Mouse (Mus musculus): ENCODE data around the gene Osgep. TPM values are rescaled to one million over a fixed set of nuclear protein-coding genes. Genes with fewer than 3 reads are reported as not detected.
"Not testable (repeated sequence)": the region's sequence is repeated elsewhere in the genome, so short reads cannot be mapped to it uniquely, and the experiment has no call there.

Osgep gene
- polyA plus RNA-seq, 1 experiment from 2014 or later = 148 TPM

DNA sequence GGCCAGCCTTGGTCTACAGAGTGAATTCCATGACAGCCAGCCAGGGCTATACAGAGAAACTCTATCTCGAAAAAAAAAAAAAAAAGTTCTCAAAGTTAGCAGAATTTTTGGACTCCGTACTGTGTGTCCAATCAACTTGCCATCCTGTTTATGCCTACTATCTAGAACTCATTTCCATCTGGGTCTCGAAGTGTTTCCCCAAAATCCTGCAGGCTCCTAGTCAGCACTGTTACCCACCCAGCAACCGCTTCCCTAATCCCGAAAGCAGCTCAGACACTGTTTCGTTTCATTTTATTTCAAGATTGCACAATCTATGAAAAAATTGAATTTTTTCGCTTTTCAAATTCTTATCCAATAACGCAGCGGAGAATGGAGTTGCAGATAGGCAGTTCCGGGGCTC is 30.8 kb upstream of the Osgep start:
- Histone ChIP-seq H3K9ac (no peak overlapping the region), H3K9me3 (no peaks in the 10 kb centered on the region), H3K27me3 (no peaks in the 10 kb centered on the region), H3K36me3 (peaks cover 7% of the 10 kb centered on the region), H3K27ac (no peak overlapping the region), H3K4me1 (0 out of 2 replicates have a peak, but pooled peaks cover 3% of the 10 kb centered on the region), H3K4me2 (no peak overlapping the region), H3K4me3 (no peak overlapping the region)
- WGBS = 90% methylated on average over 10 of the region's 10 CpGs
- no peak for ATAC-seq (ENCODE audit: insufficient number of reproducible peaks, low FRiP score, low TSS enrichment, low read depth)

DNA sequence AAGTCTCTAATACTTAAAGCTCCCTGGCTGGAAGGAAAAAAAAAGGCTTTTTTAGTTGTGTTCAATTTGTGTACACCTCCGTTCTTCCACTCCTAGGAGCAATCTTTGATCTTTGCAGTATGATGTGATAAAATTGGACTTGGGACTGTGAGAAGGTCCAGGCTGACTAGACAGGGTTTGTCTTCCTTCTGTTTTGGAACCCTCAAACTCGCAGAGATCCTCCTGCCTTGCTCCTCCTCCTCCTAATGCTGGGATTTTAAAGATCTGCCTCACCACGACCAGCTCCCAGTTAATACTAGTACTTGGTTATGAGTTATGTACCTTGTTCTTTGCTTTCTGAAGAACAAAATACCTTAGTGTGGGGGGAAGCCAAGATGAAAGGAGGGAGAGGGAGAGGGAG is 20.8 kb upstream of the Osgep start:
- Histone ChIP-seq H3K4me3 (peak overlapping the region; percentile 52), H3K4me2 (peak overlapping the region; percentile 59), H3K27ac (peak overlapping the region; percentile 93; the same call in 1 of the 2 replicates)
- 19% methylated on average over 3 of the region's 3 CpGs for WGBS
- H3K27me3 ChIP-seq; H3K9me3 ChIP-seq; H3K4me1 ChIP-seq; H3K36me3 ChIP-seq; ATAC-seq (ENCODE audit: insufficient number of reproducible peaks, low FRiP score, low TSS enrichment, low read depth); H3K9ac ChIP-seq: not testable (repeated sequence)

DNA sequence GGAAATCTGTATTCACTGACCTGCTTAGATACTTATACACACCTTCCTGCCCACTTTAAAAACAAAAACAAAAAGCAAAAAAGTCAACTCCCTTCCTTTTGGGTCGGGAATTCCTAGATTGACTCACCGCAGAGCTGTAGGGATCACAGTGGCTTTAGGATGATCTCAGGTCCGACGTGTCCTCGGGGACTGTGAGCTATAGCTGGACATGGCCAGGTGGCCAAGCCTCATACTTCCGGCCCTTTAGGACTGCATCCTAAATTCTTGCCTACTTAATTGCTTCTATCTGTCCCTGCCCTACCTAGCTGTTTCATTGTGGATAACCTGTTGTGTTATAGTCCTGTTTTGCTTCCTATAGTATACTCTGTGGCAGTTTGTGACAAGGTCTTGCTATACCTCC is 20.4 kb upstream of the Osgep start:
- not testable (repeated sequence) for H3K4me1 ChIP-seq; H3K27me3 ChIP-seq; ATAC-seq (ENCODE audit: insufficient number of reproducible peaks, low FRiP score, low TSS enrichment, low read depth); H3K36me3 ChIP-seq; H3K9me3 ChIP-seq
- 6% methylated on average over 6 of the region's 6 CpGs for WGBS
- Histone ChIP-seq H3K9ac (peak overlapping the region; percentile 35), H3K27ac (peak overlapping the region; percentile 93), H3K4me2 (peak overlapping the region; percentile 59), H3K4me3 (peak overlapping the region; percentile 52)

DNA sequence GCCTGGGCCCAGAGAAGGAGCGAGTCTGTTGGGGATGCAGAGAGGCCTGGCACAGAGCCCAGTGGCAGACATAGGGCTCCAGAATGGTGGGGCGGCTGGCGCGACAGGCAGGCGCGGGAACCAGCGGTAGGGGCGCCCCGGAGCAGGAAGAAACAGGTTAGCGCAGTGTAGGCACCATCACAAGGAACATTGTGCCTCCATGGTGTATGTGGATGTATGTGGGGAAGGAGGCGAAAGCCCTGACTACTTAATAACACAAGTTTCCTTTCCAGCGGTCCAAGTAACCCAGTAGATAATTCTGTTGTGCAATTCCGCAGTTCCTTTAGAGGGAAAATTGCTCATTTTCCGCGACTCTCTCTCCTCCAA is 20.0 kb upstream of the Osgep start:
- Histone ChIP-seq H3K4me2 (peak overlapping the region; percentile 59), H3K9ac (peak overlapping the region; percentile 35), H3K4me3 (peak overlapping the region; percentile 52), H3K27ac (peak overlapping the region; percentile 93)
- not testable (repeated sequence) for H3K9me3 ChIP-seq, H3K4me1 ChIP-seq, H3K36me3 ChIP-seq, H3K27me3 ChIP-seq
- peak; percentile 92 for ATAC-seq (ENCODE audit: insufficient number of reproducible peaks, low FRiP score, low TSS enrichment, low read depth)
- WGBS = 2% methylated on average over 15 of the region's 15 CpGs

DNA sequence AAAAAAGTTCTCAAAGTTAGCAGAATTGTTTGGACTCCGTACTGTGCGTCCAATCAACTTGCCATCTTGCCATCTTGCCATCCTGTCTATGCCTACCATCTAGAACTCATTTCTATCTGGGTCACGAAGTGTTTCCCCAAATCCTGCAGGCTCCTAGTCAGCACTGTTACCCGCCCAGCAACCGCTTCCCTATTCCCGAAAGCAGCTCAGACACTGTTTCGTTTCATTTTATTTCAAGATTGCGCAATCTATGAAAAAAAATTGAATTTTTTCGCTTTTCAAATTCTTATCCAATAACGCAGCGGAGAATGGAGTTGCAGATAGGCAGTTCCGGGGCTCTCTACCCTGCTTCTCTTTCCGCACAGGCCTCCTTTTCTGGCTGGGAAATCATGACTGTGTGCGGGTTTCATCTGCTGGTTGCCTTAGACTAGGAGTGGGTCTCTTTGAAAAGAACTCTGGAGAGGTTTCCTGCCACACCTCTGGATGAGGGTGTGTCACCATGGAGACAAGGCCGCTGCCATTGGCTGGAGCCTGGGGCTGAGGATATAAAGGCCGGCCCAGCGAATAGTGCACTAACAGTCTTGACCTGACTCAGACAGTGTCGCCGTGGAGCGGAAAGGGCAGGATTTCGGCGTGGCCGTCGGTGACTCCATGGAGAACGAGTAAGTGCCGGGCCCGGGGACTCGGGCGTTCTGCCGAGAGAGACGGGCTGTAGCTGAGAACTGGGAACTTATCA is 19.4 kb upstream of the Osgep start, which contains the start of gene Gm49342:
Gene Gm49342, plus strand, starts transcription at position 586 of the 736 bp plus-strand sequence.
- H3K9me3 ChIP-seq = no peaks in the 10 kb centered on the region
- no peaks in the 10 kb centered on the region for H3K27me3 ChIP-seq
- peak within 1 kb of the TSS; percentile 59 for H3K4me2 ChIP-seq
- peak within 1 kb of the TSS; percentile 93 for H3K27ac ChIP-seq
- H3K36me3 ChIP-seq = no peaks in the 10 kb centered on the region
- H3K4me3 ChIP-seq = peak within 1 kb of the TSS; percentile 52
- H3K4me1 ChIP-seq = peaks cover 8% of the 10 kb centered on the region; the same call in 1 of the 2 replicates
- H3K9ac ChIP-seq = peak within 1 kb of the TSS; percentile 35
- WGBS = 11% methylated on average over 31 of the region's 31 CpGs
- ATAC-seq (ENCODE audit: insufficient number of reproducible peaks, low FRiP score, low TSS enrichment, low read depth) = peak; percentile 97

DNA sequence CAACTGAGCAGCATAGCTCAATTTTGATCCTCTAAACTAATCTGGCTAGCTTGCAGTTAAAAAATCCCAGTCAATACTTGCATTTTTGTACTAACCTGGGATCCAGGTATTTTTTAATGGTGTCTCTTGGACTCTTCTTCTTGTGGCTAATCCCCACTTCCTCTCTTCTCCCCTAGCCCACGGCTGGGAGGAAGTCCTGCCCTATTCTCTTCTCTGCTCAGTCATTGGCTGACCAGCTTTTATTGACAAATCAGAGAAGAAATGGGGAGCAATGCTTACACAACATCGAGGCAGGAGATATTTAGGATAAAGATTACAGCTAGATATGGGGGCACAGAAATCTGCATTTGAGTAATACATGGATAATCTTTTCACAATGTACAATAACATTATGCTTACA is 14.2 kb upstream of the Osgep start:
- H3K4me1 ChIP-seq = peaks cover 2% of the 10 kb centered on the region; the same call in 1 of the 2 replicates
- no peaks in the 10 kb centered on the region for H3K9me3 ChIP-seq
- no peaks in the 10 kb centered on the region for H3K36me3 ChIP-seq
- ATAC-seq (ENCODE audit: insufficient number of reproducible peaks, low FRiP score, low TSS enrichment, low read depth) = no peak
- no peak overlapping the region for H3K9ac ChIP-seq
- 32% methylated on average over 2 of the region's 2 CpGs for WGBS
- H3K4me3 ChIP-seq = no peak overlapping the region
- H3K27me3 ChIP-seq = no peaks in the 10 kb centered on the region
- H3K27ac ChIP-seq = no peak overlapping the region
- H3K4me2 ChIP-seq = no peak overlapping the region

DNA sequence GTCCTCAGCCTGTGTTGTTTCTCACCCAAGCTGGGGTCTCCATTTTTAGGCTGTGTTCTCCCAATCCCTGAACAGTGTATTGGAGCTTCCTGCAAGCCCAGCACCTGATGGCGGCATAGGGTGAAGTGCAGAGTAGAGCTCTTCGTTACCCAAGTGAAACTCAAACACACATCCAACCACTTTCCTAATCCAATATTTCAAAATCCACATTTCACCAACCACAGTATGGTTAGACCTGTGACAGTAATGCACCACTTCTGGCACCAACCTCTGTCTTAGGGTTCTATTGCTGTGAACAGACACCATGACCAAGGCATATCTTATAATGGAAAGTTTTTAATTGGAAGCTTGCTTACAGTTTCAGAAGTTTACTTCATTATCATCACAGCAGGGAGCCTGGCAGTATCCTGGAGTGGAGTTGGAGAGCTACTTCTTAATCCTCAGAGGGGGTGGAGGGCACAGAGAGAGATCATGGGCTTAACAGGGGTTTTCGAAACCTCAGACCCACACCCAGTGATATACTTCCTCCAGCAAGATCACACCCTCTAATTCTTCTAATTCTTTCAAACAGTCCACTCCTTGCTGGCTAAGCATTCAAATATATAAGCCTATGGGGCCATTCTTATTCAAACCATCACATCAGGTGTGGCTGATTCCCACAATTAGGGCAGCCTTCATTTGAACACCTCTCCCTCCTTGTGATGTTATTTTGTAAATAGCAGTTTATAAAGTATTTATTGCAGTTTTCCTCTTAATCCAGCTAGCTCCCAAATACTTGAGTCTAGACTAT is 13.6 kb upstream of the Osgep start:
- WGBS = 89% methylated on average over 3 of the region's 3 CpGs
- no peak overlapping the region for H3K4me2 ChIP-seq
- no peaks in the 10 kb centered on the region for H3K9me3 ChIP-seq
- no peak overlapping the region for H3K27ac ChIP-seq
- H3K4me1 ChIP-seq = no peaks in the 10 kb centered on the region
- no peak for ATAC-seq (ENCODE audit: insufficient number of reproducible peaks, low FRiP score, low TSS enrichment, low read depth)
- H3K36me3 ChIP-seq = no peaks in the 10 kb centered on the region
- H3K4me3 ChIP-seq = no peak overlapping the region
- no peak overlapping the region for H3K9ac ChIP-seq
- H3K27me3 ChIP-seq = no peaks in the 10 kb centered on the region

DNA sequence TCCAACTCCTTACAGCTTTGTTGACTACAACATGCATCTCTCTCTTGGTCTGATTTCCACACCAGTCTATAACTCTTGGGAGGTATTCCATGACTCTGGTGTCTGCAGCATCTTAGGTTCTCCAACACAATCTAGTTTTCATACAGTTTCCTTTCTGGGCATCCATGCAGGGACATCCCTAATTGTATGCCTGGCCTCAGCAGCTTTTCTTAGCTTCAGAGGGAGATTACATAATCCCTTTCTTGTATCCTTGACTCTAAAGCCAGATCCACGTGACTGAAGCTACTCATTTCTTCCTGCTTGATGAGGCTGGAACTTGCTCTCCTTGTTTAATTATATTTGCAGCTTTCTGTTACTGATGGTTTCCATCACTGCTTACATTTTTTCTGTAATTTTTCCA is 12.0 kb upstream of the Osgep start:
- no peak overlapping the region for H3K4me3 ChIP-seq

DNA sequence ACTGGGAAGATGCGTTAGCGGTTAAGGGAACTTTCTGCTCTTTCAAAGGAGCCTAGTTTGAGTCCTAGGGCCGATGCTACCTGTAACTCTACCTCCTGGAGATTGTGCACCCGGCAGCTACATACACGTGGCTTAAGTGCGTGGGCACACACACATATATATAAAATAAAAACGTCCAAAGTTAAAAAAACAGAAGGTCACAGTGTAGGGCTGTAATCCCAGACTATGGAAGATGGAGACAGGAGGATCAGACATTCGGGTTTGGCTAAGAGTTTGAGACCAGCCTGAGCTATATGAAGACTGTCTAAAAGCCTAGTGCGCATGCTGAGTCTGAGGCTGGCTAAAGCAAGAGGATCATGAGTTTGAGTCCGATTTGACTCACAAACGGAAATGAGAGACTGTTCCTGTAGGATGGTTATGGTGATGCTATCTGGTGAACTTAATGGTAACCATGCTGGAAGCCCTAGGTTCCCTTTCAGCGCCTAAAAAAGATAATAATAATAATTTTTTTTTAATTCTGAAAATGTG is 6.9 kb upstream of the Osgep start:
- no peaks in the 10 kb centered on the region for H3K27me3 ChIP-seq
- WGBS = 13% methylated on average over 12 of the region's 12 CpGs
- peak overlapping the region; percentile 98 for H3K4me3 ChIP-seq
- H3K9ac ChIP-seq = peak overlapping the region; percentile 11
- peaks cover 12% of the 10 kb centered on the region for H3K4me1 ChIP-seq
- H3K36me3 ChIP-seq = peaks cover 27% of the 10 kb centered on the region
- H3K9me3 ChIP-seq = no peaks in the 10 kb centered on the region
- no peak for ATAC-seq (ENCODE audit: insufficient number of reproducible peaks, low FRiP score, low TSS enrichment, low read depth)
- peak overlapping the region; percentile 90 for H3K27ac ChIP-seq
- H3K4me2 ChIP-seq = peak overlapping the region; percentile 57

More for the DNA sequence above, 12.0 kb upstream of the Osgep start:
- H3K9me3 ChIP-seq = no peaks in the 10 kb centered on the region
- H3K27ac ChIP-seq = no peak overlapping the region
- H3K4me1 ChIP-seq = peaks cover 1% of the 10 kb centered on the region; the same call in 1 of the 2 replicates
- WGBS = 54% methylated on average over 1 of the region's 1 CpGs
- no peak overlapping the region for H3K9ac ChIP-seq
- H3K36me3 ChIP-seq = no peaks in the 10 kb centered on the region
- no peak overlapping the region for H3K4me2 ChIP-seq
- no peaks in the 10 kb centered on the region for H3K27me3 ChIP-seq
- no peak for ATAC-seq (ENCODE audit: insufficient number of reproducible peaks, low FRiP score, low TSS enrichment, low read depth)

DNA sequence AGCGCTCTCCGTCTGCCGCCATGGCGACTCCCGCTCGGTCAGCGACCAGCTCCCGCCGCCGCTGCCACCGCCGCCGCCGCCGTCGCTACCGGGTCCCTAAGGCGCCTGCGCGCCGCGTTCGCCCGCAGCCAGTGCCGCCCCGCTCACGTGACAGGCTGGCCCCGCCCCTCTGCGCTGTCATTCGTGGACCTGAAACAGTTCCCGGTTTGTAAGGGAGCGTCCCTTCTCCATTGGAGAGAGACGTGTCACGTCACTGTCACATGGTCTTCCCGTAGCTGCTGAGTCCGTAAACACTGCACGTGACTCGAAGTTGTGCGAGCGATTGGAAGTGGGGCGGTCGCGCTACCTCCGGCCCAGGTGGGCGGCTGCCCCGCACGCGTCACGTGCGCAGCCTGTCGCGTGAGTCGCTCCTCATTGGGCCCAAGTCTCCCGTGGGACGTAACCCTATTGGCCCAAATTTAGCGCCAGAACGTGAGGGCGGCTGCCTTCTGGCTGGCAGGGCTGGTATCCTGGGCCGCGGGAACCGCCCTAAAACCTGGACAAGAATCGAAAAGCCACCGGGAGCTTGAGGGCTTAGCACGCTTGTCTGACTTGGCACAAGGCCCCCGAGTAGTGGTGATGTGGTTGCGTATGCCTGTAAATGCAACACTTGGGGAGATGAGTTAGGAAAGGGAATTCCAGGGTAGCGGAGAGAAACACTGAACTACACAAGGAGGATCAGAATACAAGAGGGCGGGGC is 6.2 kb upstream of the Osgep start, which contains the start of the genes Pip4p1 and Pnp:
Gene Pip4p1, minus strand, starts transcription at position 103 of the 739 bp plus-strand sequence.
Gene Pnp, plus strand, starts transcription at position 329 of the 739 bp plus-strand sequence.
- no peaks in the 10 kb centered on the region for H3K27me3 ChIP-seq
- peak within 1 kb of the TSS; percentile 81 for H3K4me2 ChIP-seq
- H3K4me3 ChIP-seq = peak within 1 kb of the TSS; percentile 98
- H3K4me1 ChIP-seq = peaks cover 18% of the 10 kb centered on the region
- H3K9ac ChIP-seq = peak within 1 kb of the TSS; percentile 94
- H3K27ac ChIP-seq = peak within 1 kb of the TSS; percentile 90
- ATAC-seq (ENCODE audit: insufficient number of reproducible peaks, low FRiP score, low TSS enrichment, low read depth) = peak; percentile 99
- H3K36me3 ChIP-seq = peaks cover 33% of the 10 kb centered on the region
- no peaks in the 10 kb centered on the region for H3K9me3 ChIP-seq
- under 1% methylated on average over 66 of the region's 68 CpGs for WGBS

DNA sequence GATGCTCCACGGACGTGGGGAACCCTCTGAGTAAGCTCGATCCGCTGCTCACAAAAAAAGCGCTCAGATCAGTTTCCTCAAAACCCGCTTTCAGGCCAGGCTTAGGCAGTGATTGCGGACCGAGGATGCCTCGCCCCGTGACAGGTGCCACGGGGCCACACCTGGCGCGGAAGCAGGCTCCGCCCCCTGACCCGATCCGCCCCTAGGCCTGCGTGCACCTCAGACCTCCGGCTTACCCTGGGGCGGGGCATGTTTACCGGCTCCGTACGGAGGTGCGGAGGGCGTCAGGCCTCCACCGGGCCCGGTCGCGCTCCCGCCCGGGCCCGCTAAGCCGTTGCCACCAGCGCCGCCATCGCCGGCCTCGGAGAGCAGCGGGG is 5.7 kb upstream of the Osgep start:
- Histone ChIP-seq H3K4me3 (peak overlapping the region; percentile 98), H3K27me3 (no peaks in the 10 kb centered on the region), H3K4me2 (peak overlapping the region; percentile 81), H3K4me1 (peaks cover 23% of the 10 kb centered on the region), H3K9me3 (no peaks in the 10 kb centered on the region), H3K27ac (peak overlapping the region; percentile 90), H3K36me3 (peaks cover 34% of the 10 kb centered on the region), H3K9ac (peak overlapping the region; percentile 94)
- WGBS = under 1% methylated on average over 36 of the region's 38 CpGs
- peak; percentile 36 for ATAC-seq (ENCODE audit: insufficient number of reproducible peaks, low FRiP score, low TSS enrichment, low read depth)
